21 mouse cellular contexts compared by ENCODE assay signal in the genomic region with DNA sequence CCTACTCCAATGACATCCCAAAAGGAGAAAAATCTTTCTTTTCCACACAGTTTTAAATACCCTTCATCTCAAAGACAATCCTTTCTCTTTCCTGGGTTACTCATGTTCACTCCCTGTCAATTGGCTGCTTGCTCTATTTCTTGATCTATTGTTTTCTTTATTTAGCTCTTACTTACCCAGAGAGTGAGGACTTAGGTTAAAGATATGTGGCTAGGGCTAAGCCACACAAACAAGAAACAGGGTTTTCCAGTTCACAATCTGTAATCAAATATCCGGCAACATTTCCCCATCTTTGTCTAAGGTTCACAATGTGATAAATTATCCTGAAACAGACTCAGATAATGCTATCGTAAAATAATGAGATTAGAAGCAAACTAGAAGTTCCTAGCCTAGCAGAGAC.
DNase-seq lines count a peak whose midpoint lies in the region; ATAC-seq and TF ChIP-seq lines count a peak whose summit lies in the region.
"Had no signal": no experiment of that assay in that cellular context is flagged by ENCODE, and none has a peak within 500 bp of the region (broad histone marks: within the 10 kb centered on the region; RNA-seq: fewer than 3 reads in every experiment).

No protein-coding gene starts in this region.

- TF ChIP-seq EP300 in stomach, postnatal 0 days (optimal IDR thresholded peaks at IDR 0.05), result no peak

- no peaks in the 10 kb centered on the region for H3K27me3 ChIP-seq in embryonic facial prominence, embryonic 14.5 days (replicated peaks; ENCODE audit: control insufficient read depth, insufficient read depth, low read length)
- no peaks in the 10 kb centered on the region for H3K27me3 ChIP-seq in embryonic facial prominence, embryonic 10.5 days (replicated peaks; ENCODE audit: low read depth, poor library complexity, severe bottlenecking)
- H3K27me3 ChIP-seq in stomach, embryonic 14.5 days (ENCODE audit: control insufficient read depth, insufficient read depth, low read length), result no peaks in the 10 kb centered on the region
- H3K27me3 ChIP-seq in stomach, postnatal 0 days (ENCODE audit: control insufficient read depth, insufficient read depth, low read length), result no peaks in the 10 kb centered on the region
- no peaks in the 10 kb centered on the region for H3K27me3 ChIP-seq in stomach, embryonic 15.5 days (replicated peaks)
- no peaks in the 10 kb centered on the region for H3K27me3 ChIP-seq in forebrain, embryonic 14.5 days (replicated peaks; ENCODE audit: control insufficient read depth, insufficient read depth, low read length)
- H3K27me3 ChIP-seq: CH12.LX, Patski had no signal

- H3K9ac ChIP-seq in embryonic facial prominence, embryonic 14.5 days (ENCODE audit: low read depth, low read length), result no peak overlapping the region
- H3K9ac ChIP-seq in stomach, embryonic 14.5 days (replicated peaks; ENCODE audit: low read depth, low read length), result no peak overlapping the region
- no peak overlapping the region for H3K9ac ChIP-seq in stomach, postnatal 0 days (ENCODE audit: low read length)
- no peak overlapping the region for H3K9ac ChIP-seq in stomach, embryonic 15.5 days
- no peak overlapping the region for H3K9ac ChIP-seq in forebrain, embryonic 14.5 days (ENCODE audit: low read length)

- DNase-seq in embryonic facial prominence, embryonic 14.5 days (ENCODE audit: low spot score), result no peak
- DNase-seq in embryonic facial prominence, embryonic 10.5 days (ENCODE audit: low spot score), result no peak
- no peak for DNase-seq in stomach, postnatal 0 days (ENCODE audit: low spot score)
- DNase-seq in forebrain, embryonic 14.5 days (ENCODE audit: low spot score), result no peak
- DNase-seq: adrenal gland, adult 2 months; adrenal gland, adult 8-10 months; adrenal gland, postnatal 10 days; adrenal gland, postnatal 14 days; adrenal gland, postnatal 25 days; adrenal gland, postnatal 36 days; B cell, adult 2 months; cerebellum, adult 11 months; cerebellum, adult 11-12 months; cerebellum, adult 18-20 months had no signal

- TF ChIP-seq CTCF in stomach, postnatal 0 days (IDR thresholded peaks at IDR 0.05; ENCODE audit: low read depth), result no peak

- H3K4me2 ChIP-seq in embryonic facial prominence, embryonic 14.5 days (ENCODE audit: low read depth, low read length), result no peak overlapping the region
- no peak overlapping the region for H3K4me2 ChIP-seq in stomach, embryonic 14.5 days (replicated peaks; ENCODE audit: low read depth, low read length)
- no peak overlapping the region for H3K4me2 ChIP-seq in stomach, postnatal 0 days (replicated peaks; ENCODE audit: low read depth)
- no peak overlapping the region for H3K4me2 ChIP-seq in stomach, embryonic 15.5 days
- no peak overlapping the region for H3K4me2 ChIP-seq in forebrain, embryonic 14.5 days (ENCODE audit: low read length)

- peak; percentile 67; the same call in 1 of the 2 replicates for ATAC-seq in embryonic facial prominence, embryonic 14.5 days (ENCODE audit: low read depth)
- ATAC-seq in stomach, embryonic 14.5 days (ENCODE audit: insufficient number of reproducible peaks, insufficient read depth, low FRiP score, low read depth), result peak; percentile 58; the same call in 1 of the 2 replicates
- ATAC-seq in stomach, postnatal 0 days (ENCODE audit: low FRiP score, low TSS enrichment), result no peak
- peak; percentile 47; the same call in 1 of the 2 replicates for ATAC-seq in stomach, embryonic 15.5 days (ENCODE audit: insufficient read depth, low FRiP score, low read depth)
- no peak for ATAC-seq in forebrain, embryonic 14.5 days
- ATAC-seq: activated CD4-positive, CD25-positive, alpha-beta regulatory T cell, adult 4 months; CD4-positive, CD25-positive, alpha-beta regulatory T cell, adult 4 months; Patski had no signal

- no peak overlapping the region for H3K4me3 ChIP-seq in embryonic facial prominence, embryonic 14.5 days (ENCODE audit: low read depth, low read length)
- no peak overlapping the region for H3K4me3 ChIP-seq in embryonic facial prominence, embryonic 10.5 days
- no peak overlapping the region for H3K4me3 ChIP-seq in stomach, embryonic 14.5 days (ENCODE audit: low read depth, low read length)
- no peak overlapping the region for H3K4me3 ChIP-seq in stomach, postnatal 0 days (ENCODE audit: low read depth, low read length)
- H3K4me3 ChIP-seq in stomach, embryonic 15.5 days (replicated peaks), result no peak overlapping the region
- H3K4me3 ChIP-seq in forebrain, embryonic 14.5 days (ENCODE audit: low read depth, low read length), result no peak overlapping the region

- H3K27ac ChIP-seq in embryonic facial prominence, embryonic 14.5 days (replicated peaks; ENCODE audit: low read depth, low read length), result no peak overlapping the region
- no peak overlapping the region for H3K27ac ChIP-seq in embryonic facial prominence, embryonic 10.5 days (replicated peaks)
- no peak overlapping the region for H3K27ac ChIP-seq in stomach, embryonic 14.5 days (ENCODE audit: low read length)
- no peak overlapping the region for H3K27ac ChIP-seq in stomach, postnatal 0 days (replicated peaks)
- H3K27ac ChIP-seq in stomach, embryonic 15.5 days, result no peak overlapping the region
- H3K27ac ChIP-seq in forebrain, embryonic 14.5 days (ENCODE audit: low read depth, low read length), result no peak overlapping the region

- 66% methylated on average over 2 of the region's 2 CpGs for WGBS in embryonic facial prominence, embryonic 14.5 days
- WGBS in embryonic facial prominence, embryonic 10.5 days, result 67% methylated on average over 2 of the region's 2 CpGs
- WGBS in stomach, embryonic 14.5 days, result 43% methylated on average over 2 of the region's 2 CpGs
- WGBS in stomach, postnatal 0 days, result 38% methylated on average over 2 of the region's 2 CpGs
- WGBS in stomach, embryonic 15.5 days, result 51% methylated on average over 2 of the region's 2 CpGs
- 69% methylated on average over 2 of the region's 2 CpGs for WGBS in forebrain, embryonic 14.5 days

- no peaks in the 10 kb centered on the region for H3K9me3 ChIP-seq in embryonic facial prominence, embryonic 14.5 days (ENCODE audit: control insufficient read depth, low read length)
- H3K9me3 ChIP-seq in embryonic facial prominence, embryonic 10.5 days, result no peaks in the 10 kb centered on the region
- no peaks in the 10 kb centered on the region for H3K9me3 ChIP-seq in stomach, embryonic 14.5 days (ENCODE audit: control insufficient read depth, low read depth, low read length)
- no peaks in the 10 kb centered on the region for H3K9me3 ChIP-seq in stomach, postnatal 0 days (ENCODE audit: control insufficient read depth, low read length)
- H3K9me3 ChIP-seq in stomach, embryonic 15.5 days, result no peaks in the 10 kb centered on the region
- no peaks in the 10 kb centered on the region for H3K9me3 ChIP-seq in forebrain, embryonic 14.5 days (replicated peaks; ENCODE audit: control insufficient read depth, low read length)

- H3K4me1 ChIP-seq in embryonic facial prominence, embryonic 14.5 days (ENCODE audit: control insufficient read depth, insufficient read depth, low read length), result no peaks in the 10 kb centered on the region
- no peaks in the 10 kb centered on the region for H3K4me1 ChIP-seq in embryonic facial prominence, embryonic 10.5 days
- no peaks in the 10 kb centered on the region for H3K4me1 ChIP-seq in stomach, embryonic 14.5 days (ENCODE audit: control insufficient read depth, insufficient read depth, low read length)
- H3K4me1 ChIP-seq in stomach, postnatal 0 days (replicated peaks; ENCODE audit: control insufficient read depth, insufficient read depth), result no peaks in the 10 kb centered on the region
- H3K4me1 ChIP-seq in stomach, embryonic 15.5 days, result no peaks in the 10 kb centered on the region
- H3K4me1 ChIP-seq in forebrain, embryonic 14.5 days (ENCODE audit: control insufficient read depth, insufficient read depth, low read length), result no peaks in the 10 kb centered on the region

- no peaks in the 10 kb centered on the region for H3K36me3 ChIP-seq in embryonic facial prominence, embryonic 14.5 days (ENCODE audit: control insufficient read depth, insufficient read depth, low read length)
- H3K36me3 ChIP-seq in embryonic facial prominence, embryonic 10.5 days (replicated peaks), result no peaks in the 10 kb centered on the region
- no peaks in the 10 kb centered on the region for H3K36me3 ChIP-seq in stomach, embryonic 14.5 days (ENCODE audit: control insufficient read depth, insufficient read depth, low read length)
- no peaks in the 10 kb centered on the region for H3K36me3 ChIP-seq in stomach, postnatal 0 days (ENCODE audit: control insufficient read depth, insufficient read depth, low read length)
- no peaks in the 10 kb centered on the region for H3K36me3 ChIP-seq in stomach, embryonic 15.5 days
- H3K36me3 ChIP-seq in forebrain, embryonic 14.5 days (ENCODE audit: control insufficient read depth, insufficient read depth, low read length), result no peaks in the 10 kb centered on the region
- H3K36me3 ChIP-seq: G1E had no signal

Comparison
In these comparisons a context has a peak if more than half of its experiments do, and no peak if none do; other contexts are left out.
1. ATAC-seq: peak in embryonic facial prominence, embryonic 14.5 days (single experiment), stomach, embryonic 14.5 days (single experiment) and stomach, embryonic 15.5 days (single experiment); none in stomach, postnatal 0 days (single experiment) and forebrain, embryonic 14.5 days (single experiment).